8 mouse cellular contexts compared by ENCODE assay signal in the genomic region with DNA sequence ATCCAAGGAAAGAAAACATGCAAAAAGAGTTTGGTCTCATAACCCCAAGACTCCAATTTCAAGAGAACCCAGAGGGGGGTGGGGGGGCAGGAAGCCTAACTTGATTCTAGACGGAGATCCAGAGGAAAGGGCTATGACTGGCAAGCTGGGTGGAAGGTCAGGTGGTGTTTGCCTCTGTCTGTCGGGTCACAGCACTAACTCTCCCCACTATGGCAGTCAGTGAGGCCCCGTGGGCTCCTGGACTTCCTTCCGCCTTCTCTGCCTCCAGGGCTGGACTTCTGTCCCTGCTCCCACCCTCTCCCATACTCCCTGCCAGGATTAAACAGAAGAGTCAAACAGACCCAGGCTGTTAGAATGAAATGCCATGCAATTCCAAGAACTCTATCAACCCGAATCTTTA. TPM values are rescaled to one million over a fixed set of nuclear protein-coding genes. Genes with fewer than 3 reads are reported as not detected.
DNase-seq lines count a peak whose midpoint lies in the region; ATAC-seq and TF ChIP-seq lines count a peak whose summit lies in the region.
"Had no signal": no experiment of that assay in that cellular context is flagged by ENCODE, and none has a peak within 500 bp of the region (broad histone marks: within the 10 kb centered on the region; RNA-seq: fewer than 3 reads in every experiment).

No protein-coding gene starts in this region.

- TF ChIP-seq EP300 in lung, postnatal 0 days (IDR thresholded peaks at IDR 0.05) = no peak

- H3K27me3 ChIP-seq in hindbrain, embryonic 13.5 days = no peaks in the 10 kb centered on the region
- H3K27me3 ChIP-seq in hindbrain, embryonic 11.5 days (ENCODE audit: control insufficient read depth, insufficient read depth, low read length) = no peaks in the 10 kb centered on the region
- no peaks in the 10 kb centered on the region for H3K27me3 ChIP-seq in intestine, postnatal 0 days (replicated peaks; ENCODE audit: control insufficient read depth, insufficient read depth, low read length)
- no peaks in the 10 kb centered on the region for H3K27me3 ChIP-seq in lung, postnatal 0 days (replicated peaks; ENCODE audit: insufficient read depth, low read length)
- H3K27me3 ChIP-seq: hindbrain, embryonic 15.5 days had no signal

- no peaks in the 10 kb centered on the region for H3K9me3 ChIP-seq in hindbrain, embryonic 13.5 days
- no peaks in the 10 kb centered on the region for H3K9me3 ChIP-seq in hindbrain, embryonic 11.5 days (ENCODE audit: control insufficient read depth, low read length)
- H3K9me3 ChIP-seq in intestine, postnatal 0 days (ENCODE audit: control insufficient read depth) = no peaks in the 10 kb centered on the region
- H3K9me3 ChIP-seq in lung, postnatal 0 days (ENCODE audit: low read length) = no peaks in the 10 kb centered on the region
- H3K9me3 ChIP-seq: hindbrain, embryonic 15.5 days had no signal

- WGBS in hindbrain, embryonic 13.5 days = 59% methylated on average over 5 of the region's 5 CpGs
- WGBS in hindbrain, embryonic 11.5 days = 49% methylated on average over 5 of the region's 5 CpGs
- 19% methylated on average over 5 of the region's 5 CpGs for WGBS in intestine, postnatal 0 days
- WGBS in lung, postnatal 0 days = 18% methylated on average over 5 of the region's 5 CpGs

- H3K27ac ChIP-seq in hindbrain, embryonic 13.5 days = peak overlapping the region; percentile 32; the same call in 1 of the 2 replicates
- H3K27ac ChIP-seq in hindbrain, embryonic 11.5 days (ENCODE audit: low read depth, low read length) = no peak overlapping the region
- H3K27ac ChIP-seq in intestine, postnatal 0 days (ENCODE audit: low read depth, low read length) = peak overlapping the region; percentile 23
- peak overlapping the region; percentile 17 for H3K27ac ChIP-seq in lung, postnatal 0 days (ENCODE audit: low read length)
- H3K27ac ChIP-seq: hindbrain, embryonic 15.5 days had no signal

- H3K4me1 ChIP-seq in hindbrain, embryonic 13.5 days (replicated peaks) = peaks cover 33% of the 10 kb centered on the region
- no peaks in the 10 kb centered on the region for H3K4me1 ChIP-seq in hindbrain, embryonic 11.5 days (replicated peaks; ENCODE audit: control insufficient read depth, insufficient read depth, low read length)
- peaks cover 7% of the 10 kb centered on the region for H3K4me1 ChIP-seq in intestine, postnatal 0 days (replicated peaks; ENCODE audit: control insufficient read depth, insufficient read depth, low read length)
- peaks cover 31% of the 10 kb centered on the region for H3K4me1 ChIP-seq in lung, postnatal 0 days (ENCODE audit: insufficient read depth, low read depth, low read length)

- TF ChIP-seq CTCF in intestine, postnatal 0 days (IDR thresholded peaks at IDR 0.05; ENCODE audit: low read depth) = no peak
- no peak for TF ChIP-seq CTCF in lung, postnatal 0 days (IDR thresholded peaks at IDR 0.05)

- no peak overlapping the region for H3K4me3 ChIP-seq in hindbrain, embryonic 13.5 days
- H3K4me3 ChIP-seq in hindbrain, embryonic 11.5 days (ENCODE audit: low read depth, low read length) = no peak overlapping the region
- no peak overlapping the region for H3K4me3 ChIP-seq in intestine, postnatal 0 days (ENCODE audit: low read depth, low read length)
- no peak overlapping the region for H3K4me3 ChIP-seq in lung, postnatal 0 days (ENCODE audit: low read depth, low read length)
- H3K4me3 ChIP-seq: hindbrain, embryonic 15.5 days had no signal

- no peak for ATAC-seq in hindbrain, embryonic 13.5 days (ENCODE audit: low FRiP score)
- no peak for ATAC-seq in hindbrain, embryonic 11.5 days (ENCODE audit: low FRiP score)
- no peak for ATAC-seq in intestine, postnatal 0 days
- peak; percentile 35 for ATAC-seq in lung, postnatal 0 days

- H3K36me3 ChIP-seq in hindbrain, embryonic 13.5 days = no peaks in the 10 kb centered on the region
- H3K36me3 ChIP-seq in hindbrain, embryonic 11.5 days (ENCODE audit: control insufficient read depth, insufficient read depth, low read length) = no peaks in the 10 kb centered on the region
- peaks cover 18% of the 10 kb centered on the region for H3K36me3 ChIP-seq in intestine, postnatal 0 days (ENCODE audit: control insufficient read depth, insufficient read depth)
- H3K36me3 ChIP-seq in lung, postnatal 0 days (ENCODE audit: insufficient read depth, low read length) = no peaks in the 10 kb centered on the region; the same call in 1 of the 2 replicates
- H3K36me3 ChIP-seq: hindbrain, embryonic 15.5 days had no signal

- DNase-seq in hindbrain, embryonic 11.5 days (ENCODE audit: low spot score) = no peak
- DNase-seq in adipocyte (ENCODE audit: low spot score) = peak; percentile 57
- peak; percentile 49 for DNase-seq in lung, postnatal 0 days (ENCODE audit: low spot score)
- no peak for DNase-seq in right cerebral cortex, adult 18-20 months
- no peak for DNase-seq in retina, postnatal 1 day

- H3K4me2 ChIP-seq in hindbrain, embryonic 13.5 days = no peak overlapping the region
- H3K4me2 ChIP-seq in hindbrain, embryonic 11.5 days (replicated peaks; ENCODE audit: low read depth, low read length) = no peak overlapping the region
- peak overlapping the region; percentile 13; the same call in 1 of the 2 replicates for H3K4me2 ChIP-seq in intestine, postnatal 0 days (replicated peaks; ENCODE audit: low read depth)
- no peak overlapping the region; the same call in 1 of the 2 replicates for H3K4me2 ChIP-seq in lung, postnatal 0 days (replicated peaks; ENCODE audit: low read depth, low read length)
- H3K4me2 ChIP-seq: hindbrain, embryonic 15.5 days had no signal

- H3K9ac ChIP-seq in hindbrain, embryonic 13.5 days = no peak overlapping the region
- H3K9ac ChIP-seq in hindbrain, embryonic 11.5 days (ENCODE audit: low read depth, low read length) = no peak overlapping the region
- H3K9ac ChIP-seq in intestine, postnatal 0 days (ENCODE audit: low read depth, low read length) = no peak overlapping the region
- no peak overlapping the region for H3K9ac ChIP-seq in lung, postnatal 0 days (replicated peaks; ENCODE audit: low read depth)
- H3K9ac ChIP-seq: hindbrain, embryonic 15.5 days had no signal

RNA-seq across cellular contexts. Expression of a gene that starts 30.9 kb away (rescaled TPM):
- 83.5 and 84.7 TPM in 2 replicates for polyA plus RNA-seq in hindbrain, embryonic 13.5 days (2015; fragmentation: Nextera tagmentation; extraction: Ambion mirVana)
- 109 and 147 TPM in 2 replicates for polyA plus RNA-seq in hindbrain, embryonic 11.5 days (2014; fragmentation: Nextera tagmentation; extraction: Ambion mirVana)
- 66.9 and 67.9 TPM in 2 replicates for polyA plus RNA-seq in intestine, postnatal 0 days (2015; fragmentation: Nextera tagmentation; extraction: Ambion mirVana)
- polyA plus RNA-seq in lung, postnatal 0 days (2015; fragmentation: Nextera tagmentation; extraction: Ambion mirVana) = 205 and 211 TPM in 2 replicates

Comparison
In these comparisons a context has a peak if more than half of its experiments do, and no peak if none do; other contexts are left out.
1. DNase-seq: peak in adipocyte (single experiment) and lung, postnatal 0 days (single experiment); none in hindbrain, embryonic 11.5 days (single experiment), right cerebral cortex, adult 18-20 months (single experiment) and retina, postnatal 1 day (single experiment).